Mouse (Mus musculus): Measurements from ENCODE around the gene Gm12184. TPM values are rescaled to one million over a fixed set of nuclear protein-coding genes. Genes with fewer than 3 reads are reported as not detected.
"Not testable (repeated sequence)": the region's sequence is repeated elsewhere in the genome, so short reads cannot be mapped to it uniquely, and the experiment has no call there.

Gene Gm12184
- polyA plus RNA-seq, 1 experiment, result 5.3 TPM

GRCm38 (mm10) chr11:48798308-48798707, 28.1 kb downstream of the Gm12184 start:
- no peak for DNase-seq
- WGBS, result 72% methylated on average over 7 of the region's 7 CpGs
- TF ChIP-seq POLR2A (IDR thresholded peaks at IDR 0.05; ENCODE audit: borderline replicate concordance, extremely low read depth, low read depth, low read length) (no peak), CTCF (IDR thresholded peaks at IDR 0.05; ENCODE audit: insufficient read depth, low read length) (no peak)
- Histone ChIP-seq H3K4me1 (ENCODE audit: control insufficient read depth, insufficient read depth, low read length) (peaks cover 12% of the 10 kb centered on the region), H3K4me3 (replicated peaks; ENCODE audit: extremely low read depth, low read depth, low read length) (no peak overlapping the region)

DNA sequence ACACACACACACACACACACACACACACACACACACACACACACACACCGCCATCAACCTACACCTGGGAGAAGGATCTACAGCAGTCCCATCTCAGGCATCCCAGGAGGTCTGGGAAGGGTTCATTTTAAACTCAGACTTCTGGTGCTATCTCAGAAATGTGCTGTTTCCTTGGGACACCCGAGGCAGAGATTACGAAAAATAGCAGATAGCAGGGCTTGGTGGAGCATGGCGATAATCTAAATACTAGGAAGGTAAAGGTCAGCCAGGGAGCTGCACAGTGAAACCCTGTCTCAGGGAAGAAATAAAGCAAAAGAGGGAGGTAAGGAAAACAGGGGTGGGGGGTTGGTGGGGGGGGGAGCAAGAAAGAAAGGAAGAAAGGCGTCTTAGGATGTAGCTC, 29.2 kb downstream of the Gm12184 start:
- H3K4me1 ChIP-seq (ENCODE audit: control insufficient read depth, insufficient read depth, low read length), result peaks cover 12% of the 10 kb centered on the region
- TF ChIP-seq POLR2A (IDR thresholded peaks at IDR 0.05; ENCODE audit: borderline replicate concordance, extremely low read depth, low read depth, low read length), result no peak
- no peak for TF ChIP-seq CTCF (IDR thresholded peaks at IDR 0.05; ENCODE audit: insufficient read depth, low read length)
- no peak overlapping the region for H3K4me3 ChIP-seq (replicated peaks; ENCODE audit: extremely low read depth, low read depth, low read length)
- no peak for DNase-seq
- 80% methylated on average over 5 of the region's 5 CpGs for WGBS

DNA sequence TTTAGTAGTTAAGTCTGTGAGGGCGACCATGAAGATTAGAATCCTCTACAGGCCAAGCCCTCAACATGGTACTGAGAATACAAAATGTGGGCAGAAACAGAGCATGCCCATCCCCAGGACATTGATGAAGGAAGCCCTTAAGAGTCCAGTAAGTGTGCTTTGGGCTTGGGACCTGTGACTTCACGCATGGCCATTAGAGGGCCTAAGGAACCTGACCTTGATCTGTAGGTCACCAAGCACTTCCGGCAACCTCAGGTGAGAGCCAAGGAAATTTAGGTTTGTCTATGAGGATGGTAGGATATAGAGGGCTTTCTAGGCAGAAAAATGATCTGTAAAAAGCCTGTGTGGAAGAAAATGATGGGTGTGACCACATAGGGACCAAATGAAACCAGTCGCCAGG, 30.2 kb downstream of the Gm12184 start:
- H3K4me3 ChIP-seq (replicated peaks; ENCODE audit: extremely low read depth, low read depth, low read length), result no peak overlapping the region
- peaks cover 4% of the 10 kb centered on the region; the same call in 1 of the 2 replicates for H3K4me1 ChIP-seq (ENCODE audit: control insufficient read depth, insufficient read depth, low read length)
- TF ChIP-seq CTCF (IDR thresholded peaks at IDR 0.05; ENCODE audit: insufficient read depth, low read length), result no peak
- no peak for TF ChIP-seq POLR2A (IDR thresholded peaks at IDR 0.05; ENCODE audit: borderline replicate concordance, extremely low read depth, low read depth, low read length)
- WGBS, result 77% methylated on average over 4 of the region's 4 CpGs
- DNase-seq, result no peak

- no peak for DNase-seq
- 94% methylated on average over 7 of the region's 7 CpGs for WGBS
- no peak for TF ChIP-seq POLR2A (IDR thresholded peaks at IDR 0.05; ENCODE audit: borderline replicate concordance, extremely low read depth, low read depth, low read length)
- TF ChIP-seq CTCF (IDR thresholded peaks at IDR 0.05; ENCODE audit: insufficient read depth, low read length), result no peak
- H3K4me1 ChIP-seq (ENCODE audit: control insufficient read depth, insufficient read depth, low read length), result no peaks in the 10 kb centered on the region
- H3K4me3 ChIP-seq (replicated peaks; ENCODE audit: extremely low read depth, low read depth, low read length), result no peak overlapping the region
These were observed 31.2 kb downstream of the Gm12184 start for GRCm38 (mm10) chr11:48795221-48795620.

DNA sequence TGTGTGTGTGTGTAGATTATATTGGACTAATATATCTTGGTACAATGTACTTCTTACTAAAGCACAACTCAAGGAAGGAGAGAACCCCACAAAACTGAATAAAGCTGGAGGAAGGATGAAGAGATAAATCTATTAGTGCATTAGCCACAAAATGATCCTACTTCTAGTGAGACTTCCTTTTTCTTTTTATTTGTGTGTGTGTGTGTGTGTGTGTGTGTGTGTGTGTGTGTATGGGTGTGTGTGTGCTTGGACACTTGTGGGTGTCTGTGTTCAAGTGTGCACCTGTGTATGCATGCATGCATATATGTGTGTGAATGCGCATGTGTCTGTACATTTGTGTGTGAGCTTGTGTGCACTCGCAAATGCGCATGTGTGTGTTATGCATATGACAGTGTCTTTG, 33.3 kb downstream of the Gm12184 start:
- Histone ChIP-seq H3K4me3 (replicated peaks; ENCODE audit: extremely low read depth, low read depth, low read length) (no peak overlapping the region), H3K4me1 (ENCODE audit: control insufficient read depth, insufficient read depth, low read length) (no peaks in the 10 kb centered on the region)
- 96% methylated on average over 3 of the region's 3 CpGs for WGBS
- DNase-seq, result no peak
- TF ChIP-seq POLR2A (IDR thresholded peaks at IDR 0.05; ENCODE audit: borderline replicate concordance, extremely low read depth, low read depth, low read length) (no peak), CTCF (IDR thresholded peaks at IDR 0.05; ENCODE audit: insufficient read depth, low read length) (no peak)

DNA sequence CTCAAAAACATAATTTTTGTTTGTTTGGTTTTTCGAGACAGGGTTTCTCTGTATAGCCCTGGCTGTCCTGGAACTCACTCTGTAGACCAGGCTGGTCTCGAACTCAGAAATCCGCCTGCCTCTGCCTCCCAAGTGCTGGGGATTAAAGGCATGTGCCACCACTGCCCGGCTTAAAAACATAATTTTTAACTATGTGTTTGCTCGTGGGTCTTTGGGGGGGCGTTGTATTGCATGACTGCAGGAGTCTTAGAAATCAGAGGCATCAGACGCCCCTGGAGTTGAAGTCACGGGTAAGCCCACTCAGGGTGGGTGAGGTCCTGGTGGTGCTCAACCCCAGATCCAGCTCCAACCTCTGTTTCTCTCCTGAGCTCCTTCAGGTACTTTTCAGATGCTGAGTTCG, 34.6 kb downstream of the Gm12184 start:
- not testable (repeated sequence) for H3K4me3 ChIP-seq (replicated peaks; ENCODE audit: extremely low read depth, low read depth, low read length); DNase-seq; H3K4me1 ChIP-seq (ENCODE audit: control insufficient read depth, insufficient read depth, low read length)
- WGBS, result 89% methylated on average over 9 of the region's 9 CpGs

DNA sequence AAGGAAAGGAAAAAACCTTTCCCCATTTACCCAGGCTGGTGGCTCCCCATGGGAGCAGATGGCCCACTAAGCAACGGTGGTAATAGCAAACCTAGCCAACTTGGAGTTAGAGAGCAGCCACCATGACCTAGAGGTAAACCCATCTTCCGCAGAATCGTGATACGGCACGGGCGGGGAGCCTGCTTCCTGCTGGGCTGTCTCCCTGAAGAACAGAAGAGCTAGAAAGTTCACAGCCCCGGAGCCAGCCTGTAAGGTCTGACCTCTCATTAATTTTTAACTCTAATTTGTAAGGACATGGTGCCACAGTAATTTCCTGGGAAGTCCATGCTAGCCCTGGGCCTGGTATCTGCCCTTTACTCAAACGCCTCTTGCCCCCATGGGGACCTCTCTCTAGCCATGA, 35.5 kb downstream of the Gm12184 start:
- no peak for TF ChIP-seq POLR2A (IDR thresholded peaks at IDR 0.05; ENCODE audit: borderline replicate concordance, extremely low read depth, low read depth, low read length)
- DNase-seq, result no peak
- WGBS, result 57% methylated on average over 8 of the region's 8 CpGs
- no peak overlapping the region for H3K4me3 ChIP-seq (replicated peaks; ENCODE audit: extremely low read depth, low read depth, low read length)
- no peaks in the 10 kb centered on the region for H3K4me1 ChIP-seq (ENCODE audit: control insufficient read depth, insufficient read depth, low read length)

- DNase-seq, result peak; percentile 84
- TF ChIP-seq CTCF (IDR thresholded peaks at IDR 0.05; ENCODE audit: insufficient read depth, low read length) (peak; percentile 85), POLR2A (IDR thresholded peaks at IDR 0.05; ENCODE audit: borderline replicate concordance, extremely low read depth, low read depth, low read length) (no peak)
- Histone ChIP-seq H3K4me3 (replicated peaks; ENCODE audit: extremely low read depth, low read depth, low read length) (peak overlapping the region; percentile 20), H3K4me1 (ENCODE audit: control insufficient read depth, insufficient read depth, low read length) (no peaks in the 10 kb centered on the region)
- WGBS, result 15% methylated on average over 20 of the region's 20 CpGs
These were observed 36.3 kb downstream of the Gm12184 start for GRCm38 (mm10) chr11:48789973-48790823.

GRCm38 (mm10) chr11:48789215-48789614, 37.2 kb downstream of the Gm12184 start:
- no peak for DNase-seq
- no peak overlapping the region for H3K4me3 ChIP-seq (replicated peaks; ENCODE audit: extremely low read depth, low read depth, low read length)
- TF ChIP-seq CTCF (IDR thresholded peaks at IDR 0.05; ENCODE audit: insufficient read depth, low read length) (no peak), POLR2A (IDR thresholded peaks at IDR 0.05; ENCODE audit: borderline replicate concordance, extremely low read depth, low read depth, low read length) (no peak)
- 82% methylated on average over 5 of the region's 5 CpGs for WGBS
- no peaks in the 10 kb centered on the region for H3K4me1 ChIP-seq (ENCODE audit: control insufficient read depth, insufficient read depth, low read length)

DNA sequence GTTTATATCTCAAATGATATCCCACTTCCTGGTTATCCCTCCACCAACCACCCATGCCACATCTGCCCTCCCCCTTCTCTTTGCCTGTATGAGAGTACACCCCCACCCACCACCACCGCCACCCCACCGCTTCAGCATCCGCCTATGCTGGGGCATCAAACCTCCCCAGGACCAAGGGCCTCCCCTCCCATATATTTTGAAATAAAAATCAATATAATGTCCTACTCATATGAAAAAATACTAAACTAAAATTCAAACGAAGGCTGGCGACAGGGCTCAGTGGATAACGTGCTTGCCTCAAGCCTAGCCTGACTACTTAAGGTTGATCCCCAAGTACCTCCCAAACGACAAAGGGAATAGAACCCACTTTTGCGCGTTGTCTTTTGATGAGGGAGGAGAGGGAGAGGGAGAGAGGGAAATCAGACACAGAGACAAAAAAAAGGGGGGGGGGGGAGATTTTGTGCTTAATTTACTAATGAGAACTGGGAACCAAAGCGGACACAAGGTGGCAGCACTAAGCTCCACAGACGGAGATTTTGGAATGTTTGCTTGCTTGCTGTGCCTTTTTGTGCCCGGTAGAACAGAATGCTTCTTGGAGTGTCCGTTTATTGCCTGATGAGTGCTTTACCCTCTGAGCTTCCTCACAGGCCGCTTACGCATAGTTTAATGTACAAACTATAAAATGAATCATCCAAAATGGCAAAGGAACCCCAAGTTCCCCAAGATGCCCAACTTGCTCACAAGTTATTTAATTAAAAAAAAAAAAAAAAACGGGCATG, 38.0 kb downstream of the Gm12184 start:
- peak; percentile 71 for DNase-seq
- 4% methylated on average over 16 of the region's 16 CpGs for WGBS

More for the DNA sequence above, 38.0 kb downstream of the Gm12184 start:
- TF ChIP-seq CTCF (IDR thresholded peaks at IDR 0.05; ENCODE audit: insufficient read depth, low read length) (peak; percentile 70), POLR2A (IDR thresholded peaks at IDR 0.05; ENCODE audit: borderline replicate concordance, extremely low read depth, low read depth, low read length) (no peak)
- H3K4me1 ChIP-seq (ENCODE audit: control insufficient read depth, insufficient read depth, low read length), result no peaks in the 10 kb centered on the region
- peak overlapping the region; percentile 67 for H3K4me3 ChIP-seq (replicated peaks; ENCODE audit: extremely low read depth, low read depth, low read length)

Measured in lung, adult 2 months (tissue).